9 mouse cellular contexts compared by ENCODE assay signal in genomic region chr7:43796355-43796754, GRCm38 (mm10). TPM values are rescaled to one million over a fixed set of nuclear protein-coding genes. Genes with fewer than 3 reads are reported as not detected.
DNase-seq lines count a peak whose midpoint lies in the region; ATAC-seq lines count a peak whose summit lies in the region.
"Had no signal": no experiment of that assay in that cellular context is flagged by ENCODE, and none has a peak within 500 bp of the region (broad histone marks: within the 10 kb centered on the region; RNA-seq: fewer than 3 reads in every experiment).

No protein-coding gene starts in this region.

- intact Hi-C loops in heart, postnatal 25 days (cut with DNase I), result no loop called here
- intact Hi-C loops in heart, postnatal 10 days (cut with DNase I), result no loop called here

- no peak overlapping the region for H3K27ac ChIP-seq in heart, embryonic 12.5 days (ENCODE audit: poor library complexity, severe bottlenecking)
- no peak overlapping the region for H3K27ac ChIP-seq in liver, embryonic 16.5 days (ENCODE audit: low read length)

- no peak overlapping the region for H3K9ac ChIP-seq in heart, embryonic 12.5 days
- H3K9ac ChIP-seq in liver, embryonic 16.5 days (ENCODE audit: low read depth, low read length), result no peak overlapping the region

- H3K4me1 ChIP-seq in heart, embryonic 12.5 days (replicated peaks), result peaks cover 17% of the 10 kb centered on the region
- no peaks in the 10 kb centered on the region for H3K4me1 ChIP-seq in liver, embryonic 16.5 days (ENCODE audit: control insufficient read depth, low read depth, low read length)

- peak overlapping the region; percentile 64 for H3K4me3 ChIP-seq in heart, embryonic 12.5 days
- H3K4me3 ChIP-seq in liver, embryonic 16.5 days (ENCODE audit: low read depth, low read length), result no peak overlapping the region

- peak overlapping the region; percentile 89 for H3K4me2 ChIP-seq in heart, embryonic 12.5 days
- peak overlapping the region; percentile 62; the same call in 1 of the 2 replicates for H3K4me2 ChIP-seq in liver, embryonic 16.5 days (ENCODE audit: low read depth, low read length)

- no peak for ATAC-seq in heart, embryonic 12.5 days (ENCODE audit: insufficient number of reproducible peaks, low FRiP score)
- ATAC-seq in liver, embryonic 16.5 days (ENCODE audit: low read depth), result no peak

- no peak for DNase-seq in heart, postnatal 25 days (ENCODE audit: low spot score)
- peak; percentile 71 for DNase-seq in NIH3T3 (ENCODE audit: low read depth)
- peak; percentile 19 to 32 for DNase-seq in heart, postnatal 10 days
- no peak for DNase-seq in cerebellum, adult 9-10 months
- DNase-seq in spleen, adult 18-20 months, result no peak
- DNase-seq in gastrocnemius, postnatal 25 days, result no peak

- WGBS in heart, embryonic 12.5 days, result 11% methylated on average over 8 of the region's 8 CpGs
- WGBS in liver, embryonic 16.5 days (ENCODE audit: insufficient replicate concordance), result 14% methylated on average over 8 of the region's 8 CpGs

- H3K27me3 ChIP-seq in heart, embryonic 12.5 days (replicated peaks), result peaks cover 55% of the 10 kb centered on the region
- peaks cover 22% of the 10 kb centered on the region for H3K27me3 ChIP-seq in liver, embryonic 16.5 days (ENCODE audit: control insufficient read depth, insufficient read depth, low read depth, low read length)

- no peaks in the 10 kb centered on the region for H3K9me3 ChIP-seq in heart, embryonic 12.5 days (replicated peaks)
- H3K9me3 ChIP-seq in liver, embryonic 16.5 days (replicated peaks; ENCODE audit: control insufficient read depth, low read length), result no peaks in the 10 kb centered on the region

- H3K36me3 ChIP-seq in heart, embryonic 12.5 days, result no peaks in the 10 kb centered on the region
- H3K36me3 ChIP-seq in liver, embryonic 16.5 days (ENCODE audit: control insufficient read depth, insufficient read depth), result no peaks in the 10 kb centered on the region

RNA-seq across cellular contexts. Expression of gene Klk8, which starts 1.0 kb away (rescaled TPM):
- polyA plus RNA-seq in heart, embryonic 12.5 days (2016; fragmentation: Nextera tagmentation; extraction: Ambion mirVana), result 24.4 and 25.0 TPM in 2 replicates
- total RNA-seq in heart, postnatal 25 days (2021), result 10 to 100 TPM; 12.6 to 13.3 TPM
- total RNA-seq in heart, postnatal 10 days (2021), result 10 to 100 TPM; 13.0 to 19.9 TPM
- polyA plus RNA-seq in liver, embryonic 16.5 days (2015; fragmentation: Nextera tagmentation; extraction: Ambion mirVana), result 4.3 and 5.1 TPM in 2 replicates
- 1 to 10 TPM; 2.1 to 2.9 TPM for total RNA-seq in gastrocnemius, postnatal 25 days (2021)

RNA-seq across cellular contexts. Expression of gene Klk9, which starts 4.7 kb away (rescaled TPM):
- not detected in 2 replicates for polyA plus RNA-seq in heart, embryonic 12.5 days (2016; fragmentation: Nextera tagmentation; extraction: Ambion mirVana)
- total RNA-seq in heart, postnatal 25 days (2021), result not detected
- not detected for total RNA-seq in heart, postnatal 10 days (2021)
- not detected in 2 replicates for polyA plus RNA-seq in liver, embryonic 16.5 days (2015; fragmentation: Nextera tagmentation; extraction: Ambion mirVana)
- not detected for total RNA-seq in gastrocnemius, postnatal 25 days (2021)
- total RNA-seq: hematopoietic stem cell, adult 5-6 weeks had no signal

RNA-seq across cellular contexts. Expression of gene Klk7, which starts 14.7 kb away (rescaled TPM):
- 0.26 TPM in 1 of 2 replicates, not detected in the other for polyA plus RNA-seq in heart, embryonic 12.5 days (2016; fragmentation: Nextera tagmentation; extraction: Ambion mirVana)
- under 1 TPM in 1 of 2 experiments, not detected in 1; 0.17 TPM for total RNA-seq in heart, postnatal 25 days (2021)
- total RNA-seq in heart, postnatal 10 days (2021), result not detected
- polyA plus RNA-seq in liver, embryonic 16.5 days (2015; fragmentation: Nextera tagmentation; extraction: Ambion mirVana), result not detected in 2 replicates
- not detected for total RNA-seq in gastrocnemius, postnatal 25 days (2021)

RNA-seq across cellular contexts. Expression of gene Klk10, which starts 15.5 kb away (rescaled TPM):
- 0.23 TPM in 1 of 2 replicates, not detected in the other for polyA plus RNA-seq in heart, embryonic 12.5 days (2016; fragmentation: Nextera tagmentation; extraction: Ambion mirVana)
- under 1 TPM; 0.20 to 0.42 TPM for total RNA-seq in heart, postnatal 25 days (2021)
- total RNA-seq in heart, postnatal 10 days (2021), result not detected
- polyA plus RNA-seq in liver, embryonic 16.5 days (2015; fragmentation: Nextera tagmentation; extraction: Ambion mirVana), result not detected in 2 replicates
- total RNA-seq in gastrocnemius, postnatal 25 days (2021), result 1 to 10 TPM in 1 of 2 experiments, under 1 TPM in 1; 0.79 to 1.2 TPM
- total RNA-seq: hematopoietic stem cell, adult 5-6 weeks had no signal

RNA-seq across cellular contexts. Expression of gene Klk11, which starts 22.0 kb away (rescaled TPM):
- not detected in 2 replicates for polyA plus RNA-seq in heart, embryonic 12.5 days (2016; fragmentation: Nextera tagmentation; extraction: Ambion mirVana)
- not detected for total RNA-seq in heart, postnatal 25 days (2021)
- not detected for total RNA-seq in heart, postnatal 10 days (2021)
- not detected in 2 replicates for polyA plus RNA-seq in liver, embryonic 16.5 days (2015; fragmentation: Nextera tagmentation; extraction: Ambion mirVana)
- total RNA-seq in gastrocnemius, postnatal 25 days (2021), result not detected
- total RNA-seq: hematopoietic stem cell, adult 5-6 weeks had no signal

Comparison
In these comparisons a context has a peak if more than half of its experiments do, and no peak if none do; other contexts are left out.
1. DNase-seq: peak in NIH3T3 (single experiment) and heart, postnatal 10 days (2 of 2); none in heart, postnatal 25 days (single experiment), cerebellum, adult 9-10 months (single experiment), spleen, adult 18-20 months (0 of 2) and gastrocnemius, postnatal 25 days (single experiment).